Mouse (Mus musculus): ENCODE results near the gene Gm37240.

The Gm37240 gene

GRCm38 (mm10) chr3:85681136-85681535 lies 206.2 kb downstream of the Gm37240 start:
- no peak for DNase-seq (ENCODE audit: low spot score in 2 of 2)

DNA sequence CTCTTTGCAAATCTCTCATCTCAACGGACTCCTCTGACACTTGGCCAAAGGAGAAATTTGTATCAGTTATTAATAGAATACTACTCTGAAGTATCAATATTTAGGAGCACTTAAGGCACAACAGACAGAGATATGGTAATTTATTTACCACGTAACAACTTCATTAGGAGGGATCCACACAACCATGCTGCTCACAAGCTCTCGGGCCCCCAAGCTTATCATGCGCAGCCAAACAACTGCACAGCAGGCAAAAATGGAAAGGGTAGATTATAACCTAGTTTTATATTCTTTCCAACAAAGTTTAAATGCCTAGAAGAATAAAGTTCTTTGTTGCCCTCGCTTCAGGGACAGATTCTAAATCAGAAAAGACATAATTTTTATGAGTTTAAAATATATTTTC lies 207.4 kb downstream of the Gm37240 start:
- no peak for DNase-seq (ENCODE audit: low spot score in 2 of 2)

DNA sequence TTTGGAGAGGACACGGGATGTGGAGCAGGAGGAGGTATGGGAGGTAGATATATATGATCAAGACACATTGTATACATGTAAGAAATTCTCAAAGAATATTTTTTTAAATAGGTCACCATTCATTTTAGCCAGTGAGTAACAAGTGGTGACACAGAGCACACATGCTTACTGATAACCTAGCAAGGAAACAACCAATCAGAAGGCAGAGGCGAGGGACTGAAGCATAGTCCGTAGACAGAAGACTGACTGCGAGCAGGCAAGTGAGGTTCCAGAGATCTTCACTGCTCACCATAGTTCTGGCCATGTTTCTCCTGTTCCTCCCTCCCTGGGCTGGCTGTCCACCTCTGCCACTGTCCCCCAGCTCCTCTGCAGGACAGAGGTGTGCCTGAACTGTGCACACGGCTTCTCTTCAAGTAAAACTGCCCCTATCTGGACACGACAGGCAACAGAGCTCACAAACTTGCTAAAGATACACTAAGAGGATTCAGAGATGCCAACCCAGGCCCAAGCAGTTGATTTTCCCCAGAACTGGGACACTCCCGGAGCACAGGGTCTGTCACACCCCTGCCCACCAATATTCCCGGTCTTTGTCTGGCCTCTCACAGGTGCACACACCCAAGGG lies 207.9 kb downstream of the Gm37240 start:
- DNase-seq (ENCODE audit: low spot score in 2 of 2): no peak

GRCm38 (mm10) chr3:85677952-85678351 lies 209.4 kb downstream of the Gm37240 start:
- no peak for DNase-seq (ENCODE audit: low spot score in 2 of 2)

- DNase-seq (ENCODE audit: low spot score in 2 of 2): no peak
These were observed 210.2 kb downstream of the Gm37240 start for GRCm38 (mm10) chr3:85677133-85677532.

DNA sequence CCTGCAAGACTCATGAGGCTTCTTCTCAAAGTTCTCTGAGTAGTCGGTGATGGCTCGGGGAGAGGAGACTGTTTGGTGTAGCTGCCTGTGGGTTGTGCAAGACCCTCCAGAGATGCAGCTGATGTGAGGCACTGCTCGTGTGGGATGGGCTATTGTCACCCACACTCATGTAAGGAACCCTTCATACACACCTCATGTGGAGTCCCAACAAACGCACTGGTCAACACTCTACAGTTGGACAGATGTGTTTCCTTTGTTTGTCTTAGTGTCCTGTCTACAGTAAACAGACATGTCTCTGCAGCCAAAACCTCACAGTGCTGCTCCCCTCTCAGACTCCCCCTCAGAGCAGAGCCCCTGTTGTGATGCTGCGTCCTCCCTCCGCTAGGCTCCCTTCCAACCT lies 217.5 kb downstream of the Gm37240 start:
- no peak for DNase-seq (ENCODE audit: low spot score in 2 of 2)

DNA sequence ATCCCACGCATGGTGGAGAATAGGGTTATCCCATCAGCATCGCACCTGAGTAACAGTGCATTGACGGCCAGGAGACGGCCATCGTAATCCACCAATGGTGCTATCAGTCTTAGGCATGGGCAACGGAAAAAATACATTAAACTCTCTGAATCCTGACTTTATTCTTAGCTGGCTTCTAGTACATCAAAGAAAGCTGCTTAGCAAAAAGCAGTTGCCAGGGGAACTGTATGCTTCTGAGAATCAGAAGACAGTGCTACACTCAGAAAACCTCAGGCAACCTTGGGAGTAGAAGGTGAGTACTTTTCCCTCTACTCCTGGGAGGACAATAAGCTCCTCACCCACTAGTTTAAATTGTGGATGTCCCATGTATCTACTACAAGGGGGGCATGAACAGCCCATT lies 219.6 kb downstream of the Gm37240 start:
- no peak for DNase-seq (ENCODE audit: low spot score in 2 of 2)

GRCm38 (mm10) chr3:85666736-85667135 lies 220.6 kb downstream of the Gm37240 start:
- no peak for DNase-seq (ENCODE audit: low spot score in 2 of 2)

DNA sequence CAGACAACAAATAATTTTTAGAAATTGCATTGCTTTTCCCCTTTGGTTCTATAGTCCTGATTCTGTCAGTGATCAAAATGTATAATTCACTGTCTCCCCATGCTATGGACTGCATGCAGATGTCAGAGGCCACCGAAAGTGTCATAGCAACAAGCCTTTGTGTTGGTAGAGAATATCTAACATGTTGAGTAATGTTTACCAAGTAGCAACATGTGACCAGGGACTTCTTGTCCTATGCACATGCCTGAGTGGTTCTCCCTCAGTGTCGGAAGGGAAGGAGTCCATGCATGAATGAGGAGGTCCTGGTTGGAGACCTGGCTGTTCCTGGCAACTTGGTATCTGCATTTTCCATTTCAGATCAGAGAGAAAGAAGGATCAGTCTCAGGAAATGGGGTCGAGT lies 221.2 kb downstream of the Gm37240 start:
- no peak for DNase-seq (ENCODE audit: low spot score in 2 of 2)

- no peak for DNase-seq (ENCODE audit: low spot score in 2 of 2)
These were observed 222.6 kb downstream of the Gm37240 start for GRCm38 (mm10) chr3:85664591-85665171.

DNA sequence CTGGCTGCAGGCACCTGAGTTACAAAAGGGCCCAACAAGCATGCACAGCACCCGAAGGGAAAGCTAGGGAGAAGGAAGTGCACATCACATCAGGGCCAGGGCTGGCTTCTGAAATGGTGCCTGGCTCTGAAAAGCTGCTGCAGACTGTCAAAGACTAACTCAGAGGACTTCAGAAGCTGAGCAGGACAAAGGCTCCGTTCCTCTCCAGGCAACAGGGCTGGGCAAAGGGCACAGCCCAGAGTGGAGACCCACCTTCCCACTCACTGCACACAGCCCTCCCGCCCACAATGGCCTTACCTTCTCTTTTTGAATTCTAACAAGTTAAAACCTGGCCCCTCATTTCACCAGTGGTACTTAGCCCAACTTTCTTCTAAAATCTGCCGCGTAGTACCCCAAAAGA lies 223.5 kb downstream of the Gm37240 start:
- DNase-seq (ENCODE audit: low spot score in 2 of 2): no peak

DNA sequence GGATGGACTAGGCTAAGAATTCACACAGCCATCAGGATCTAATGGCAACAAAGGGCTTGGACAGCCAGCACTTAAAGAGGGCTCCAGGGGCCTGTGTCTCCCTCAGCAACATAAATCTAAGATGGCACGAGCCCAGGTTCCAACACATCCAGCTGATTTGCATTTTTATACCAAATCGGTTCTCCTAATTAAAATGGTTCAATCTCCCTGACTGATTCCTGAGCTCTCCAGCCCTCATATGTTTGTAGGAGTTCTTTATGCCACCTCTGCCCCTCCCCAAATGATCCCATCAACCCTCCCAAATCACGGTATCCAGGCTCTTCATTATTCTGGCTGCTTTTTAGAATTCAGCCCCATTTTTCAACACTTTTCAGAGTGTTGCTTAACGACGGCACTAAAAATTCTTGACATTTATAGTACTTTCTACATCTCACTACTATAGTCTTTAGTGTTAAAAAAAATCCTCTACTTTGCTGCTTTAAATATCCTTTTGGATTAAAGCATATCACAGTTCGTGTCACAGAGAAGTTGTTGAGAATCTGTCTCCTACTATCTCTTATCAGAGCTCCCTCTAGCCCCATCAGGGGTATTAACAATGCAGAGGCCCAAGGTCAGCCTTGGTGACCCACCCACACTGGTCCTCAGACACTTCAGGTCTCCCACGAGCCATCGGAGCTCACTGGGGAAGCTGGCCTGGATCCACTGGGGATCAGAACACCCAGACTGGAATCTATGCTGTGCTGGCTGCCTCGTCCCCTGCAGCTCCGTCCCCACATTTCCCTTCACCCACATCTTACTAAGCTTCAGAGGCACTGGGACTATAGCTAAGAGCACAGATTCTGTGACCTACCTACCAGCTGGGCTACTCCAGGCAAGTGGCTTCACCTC lies 225.1 kb downstream of the Gm37240 start:
- DNase-seq (ENCODE audit: low spot score in 2 of 2): no peak

DNA sequence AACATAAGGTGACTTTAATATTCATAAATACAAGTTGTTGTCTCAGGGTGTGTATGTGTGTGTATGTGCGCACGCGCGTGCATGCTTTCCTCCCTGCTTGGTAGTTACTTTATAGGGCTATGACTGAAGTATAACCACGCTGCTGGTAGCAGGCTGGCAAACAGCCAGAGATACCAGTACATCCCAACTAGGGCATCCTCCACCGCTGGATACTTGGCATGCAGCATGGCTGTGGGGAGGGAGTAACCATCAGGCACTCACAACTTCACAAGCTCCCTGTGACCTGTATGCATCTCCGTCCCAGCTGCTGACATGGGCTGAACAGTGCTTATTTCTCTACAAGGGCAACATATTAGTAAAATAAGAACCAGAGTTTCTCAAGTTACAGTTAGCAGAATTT lies 227.6 kb downstream of the Gm37240 start:
- no peak for DNase-seq (ENCODE audit: low spot score in 2 of 2)

DNA sequence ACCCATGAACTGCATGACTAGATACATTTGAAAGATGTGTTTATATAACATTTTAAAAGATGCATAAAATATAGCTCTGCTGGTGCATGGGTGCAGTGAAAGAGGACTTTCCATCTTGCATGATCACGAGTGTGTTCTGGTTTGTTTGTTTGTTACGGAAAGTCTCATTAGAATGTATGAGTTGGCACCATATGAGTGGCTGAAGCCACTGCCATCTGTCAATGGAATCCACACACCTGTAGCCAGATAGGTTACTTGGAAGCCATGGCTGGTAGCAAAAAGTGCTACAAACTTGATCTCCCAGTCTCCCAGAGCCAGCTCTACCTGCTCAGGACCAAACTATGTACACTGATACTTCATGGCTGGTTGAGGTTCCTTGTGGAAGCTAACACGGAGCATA lies 231.8 kb downstream of the Gm37240 start:
- DNase-seq (ENCODE audit: low spot score in 2 of 2): no peak

- no peak for DNase-seq (ENCODE audit: low spot score in 2 of 2)
These were observed 234.3 kb downstream of the Gm37240 start for GRCm38 (mm10) chr3:85652727-85653665.

GRCm38 (mm10) chr3:85649176-85649575 lies 238.1 kb downstream of the Gm37240 start:
- no peak for DNase-seq (ENCODE audit: low spot score in 2 of 2)

- no peak for DNase-seq (ENCODE audit: low spot score in 2 of 2)
These were observed 241.8 kb downstream of the Gm37240 start for GRCm38 (mm10) chr3:85645517-85646004.

DNA sequence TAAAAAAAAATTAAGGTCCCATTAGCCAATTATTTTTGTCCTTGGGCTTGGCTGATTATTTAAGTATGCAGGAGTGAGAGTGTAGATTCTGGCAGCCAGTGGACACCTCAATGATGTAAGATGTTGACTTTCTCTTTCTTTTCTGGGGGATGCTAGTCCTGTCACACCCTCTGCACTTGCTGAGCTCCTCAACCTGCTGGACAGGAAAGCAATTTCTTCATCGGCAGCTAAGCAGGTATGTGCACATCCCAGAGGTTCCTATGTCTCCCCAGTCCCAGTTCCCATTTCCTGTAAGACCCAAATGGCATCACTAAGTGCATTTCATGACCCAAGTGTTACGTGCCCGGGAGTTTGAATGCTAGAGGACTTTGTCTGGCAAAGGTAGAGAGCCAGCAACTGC lies 242.5 kb downstream of the Gm37240 start:
- DNase-seq (ENCODE audit: low spot score in 2 of 2): no peak

DNA sequence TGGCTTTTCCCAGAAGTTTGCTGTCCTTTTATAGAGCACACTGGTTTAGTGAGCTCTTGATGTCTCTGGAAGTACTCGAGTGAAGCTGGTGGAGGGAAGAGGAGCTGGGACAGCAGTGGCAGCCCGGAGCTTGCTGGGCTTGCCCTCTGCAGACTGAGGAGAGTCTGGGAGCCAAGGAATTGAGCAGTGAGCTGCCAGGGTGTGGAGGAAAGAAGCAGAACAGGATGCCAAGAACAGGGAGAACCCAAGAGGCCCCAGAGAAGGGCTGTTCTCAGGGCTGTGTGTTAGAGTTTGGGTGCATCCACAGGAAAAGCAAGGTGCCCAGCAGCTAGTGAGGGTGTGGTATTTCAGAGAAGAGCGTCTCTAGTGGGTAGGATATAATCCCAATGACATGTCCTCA lies 245.6 kb downstream of the Gm37240 start:
- DNase-seq (ENCODE audit: low spot score in 2 of 2): no peak

GRCm38 (mm10) chr3:85636716-85637447 lies 250.4 kb downstream of the Gm37240 start:
- DNase-seq (ENCODE audit: low spot score in 2 of 2): no peak

GRCm38 (mm10) chr3:85635591-85635990 lies 251.7 kb downstream of the Gm37240 start:
- DNase-seq (ENCODE audit: low spot score in 2 of 2): no peak

Measured in cerebellum, postnatal 4 days (tissue).